Mouse (Mus musculus) testis, adult 2 months (tissue): ENCODE measurements around the gene Gm20388.

Source experiments
- CTCF ChIP-seq: fragments of 200-500 bp; IDR thresholded peaks from 2 replicates; pipeline ENCODE4 v1.5.1; 2012; ENCODE audit warnings: low read depth, mild to moderate bottlenecking, inconsistent platforms, low read length, moderate library complexity; ENCODE audit not compliant: control insufficient read depth, insufficient read depth, insufficient replicate concordance
- POLR2A ChIP-seq: fragments of 200-500 bp; IDR thresholded peaks from 2 replicates; pipeline ENCODE4 v1.6.1; 2012; ENCODE audit warnings: low read depth, mild to moderate bottlenecking, inconsistent platforms, low read length, moderate library complexity; ENCODE audit not compliant: control insufficient read depth

DNA sequence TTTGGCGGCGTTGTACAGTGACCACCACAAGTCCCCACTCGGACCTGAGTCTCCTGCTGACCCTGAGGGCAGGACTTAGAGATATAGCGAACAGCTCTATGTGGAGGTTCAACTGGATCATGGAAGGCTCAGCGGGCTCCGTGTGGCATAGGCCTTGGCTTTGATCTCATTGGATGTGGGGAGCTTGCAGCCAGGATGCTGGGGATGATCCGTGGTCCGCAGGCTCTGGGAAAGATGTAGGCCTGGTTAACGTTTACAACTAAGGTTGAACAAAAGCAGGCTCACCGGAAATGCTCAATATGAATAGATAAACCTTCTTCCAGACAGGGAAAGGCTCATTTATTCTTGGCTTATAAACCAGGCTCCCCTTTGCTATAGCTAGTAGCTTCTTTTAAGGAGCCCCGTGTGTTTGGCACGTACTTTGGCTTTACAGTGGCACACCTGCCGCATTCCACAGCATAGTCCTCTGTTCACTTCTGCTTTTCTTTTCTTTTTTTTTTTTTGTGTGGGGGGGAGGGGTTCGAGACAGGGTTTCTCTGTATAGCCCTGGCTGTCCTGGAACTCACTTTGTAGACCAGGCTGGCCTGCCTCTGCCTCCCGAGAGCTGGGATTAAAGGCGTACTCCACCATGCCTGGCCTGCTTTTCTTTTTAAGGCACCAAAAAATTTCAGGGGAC, 1218.8 kb downstream of the Gm20388 start:
- TF ChIP-seq CTCF (no peak), POLR2A (no peak)
